Mouse (Mus musculus): ENCODE measurements around the gene Sct. TPM values are rescaled to one million over a fixed set of nuclear protein-coding genes. Genes with fewer than 3 reads are reported as not detected.
"Not testable (repeated sequence)": the region's sequence is repeated elsewhere in the genome, so short reads cannot be mapped to it uniquely, and the experiment has no call there.

Gene Sct
- polyA plus RNA-seq, 1 experiment from 2014 or later = 1.9 TPM

DNA sequence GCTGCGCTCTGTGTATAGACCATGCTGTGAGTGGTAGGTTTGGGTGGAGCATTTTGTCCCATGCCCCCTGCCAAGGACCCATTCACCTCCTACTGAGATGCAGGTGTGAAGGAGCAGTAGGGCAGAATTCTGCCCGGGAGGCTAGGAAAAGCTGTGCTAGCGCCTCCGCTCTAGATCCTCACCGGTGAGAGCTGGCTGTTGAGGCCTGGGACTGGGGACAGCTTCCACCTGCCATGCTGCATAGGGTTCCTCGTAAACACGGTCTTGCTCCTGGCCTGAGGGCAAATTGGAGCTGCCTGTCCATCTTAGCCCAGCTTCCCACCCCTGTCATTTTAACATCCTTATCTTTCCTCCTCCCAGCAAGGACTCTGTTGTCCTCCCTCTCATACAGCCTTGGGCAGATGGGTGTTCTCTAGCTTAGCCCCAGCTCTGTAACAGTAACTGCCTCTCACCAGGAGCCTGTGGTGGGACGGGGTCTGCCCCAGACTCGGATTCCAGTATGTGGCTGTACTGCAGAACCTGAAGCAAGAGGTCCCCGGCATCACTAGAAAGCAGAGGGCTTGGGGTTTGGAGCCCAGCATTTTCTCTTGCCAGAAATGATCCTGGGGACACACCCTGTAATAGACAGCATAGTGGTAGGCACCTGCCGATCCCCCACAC lies 14.8 kb downstream of the Sct start:
- WGBS = 70% methylated on average over 11 of the region's 11 CpGs
- Histone ChIP-seq H3K36me3 (peaks cover 52% of the 10 kb centered on the region), H3K4me1 (peaks cover 19% of the 10 kb centered on the region), H3K4me3 (no peak overlapping the region), H3K9me3 (no peaks in the 10 kb centered on the region), H3K27ac (no peak overlapping the region), H3K9ac (no peak overlapping the region), H3K4me2 (no peak overlapping the region), H3K27me3 (no peaks in the 10 kb centered on the region)
- no peak for ATAC-seq (ENCODE audit: insufficient number of reproducible peaks, insufficient read depth, low FRiP score, low TSS enrichment, low read depth)

DNA sequence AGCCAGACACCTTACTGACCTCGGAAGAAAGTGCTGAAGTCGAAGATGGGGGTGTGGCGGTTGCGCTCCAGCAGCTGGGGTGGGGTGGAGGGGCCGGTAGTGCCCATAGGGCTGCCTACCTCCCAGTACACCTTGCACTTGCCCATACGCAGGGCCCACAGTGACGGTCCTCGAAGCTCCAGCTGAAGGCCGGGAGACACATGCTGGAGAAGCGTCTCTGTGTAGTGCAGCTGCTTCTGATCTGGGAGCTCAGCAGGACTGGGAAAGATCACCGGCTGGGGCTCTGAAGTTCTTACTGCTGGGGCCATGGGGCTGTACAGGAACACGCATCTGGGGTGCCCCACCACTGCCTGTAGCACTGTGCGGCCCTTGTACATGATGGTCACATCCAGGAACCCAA lies 15.3 kb downstream of the Sct start:
- Histone ChIP-seq H3K4me3 (no peak overlapping the region), H3K9ac (no peak overlapping the region), H3K4me2 (no peak overlapping the region), H3K36me3 (peaks cover 58% of the 10 kb centered on the region), H3K27ac (no peak overlapping the region), H3K9me3 (no peaks in the 10 kb centered on the region), H3K4me1 (peaks cover 19% of the 10 kb centered on the region), H3K27me3 (no peaks in the 10 kb centered on the region)
- ATAC-seq (ENCODE audit: insufficient number of reproducible peaks, insufficient read depth, low FRiP score, low TSS enrichment, low read depth) = no peak
- 88% methylated on average over 13 of the region's 13 CpGs for WGBS

DNA sequence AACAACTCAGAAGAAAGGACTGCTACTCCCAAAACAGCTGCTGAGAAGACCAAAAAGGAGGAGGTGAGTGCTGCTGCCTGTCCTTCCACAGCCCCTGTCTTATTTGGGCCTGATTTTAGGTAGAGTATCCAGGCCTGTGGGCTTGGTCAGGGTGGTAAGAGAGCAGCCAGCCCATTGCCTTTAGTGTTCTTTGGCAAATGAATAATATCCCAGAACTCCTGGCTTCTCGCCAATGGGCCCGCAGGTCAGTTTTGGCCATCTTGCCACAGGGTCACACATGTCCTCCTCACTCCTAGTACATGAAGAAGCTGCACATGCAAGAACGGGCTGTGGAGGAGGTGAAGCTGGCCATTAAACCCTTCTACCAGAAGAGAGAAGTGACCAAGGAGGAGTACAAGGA lies 17.5 kb downstream of the Sct start:
- 92% methylated on average over 3 of the region's 3 CpGs for WGBS
- no peak overlapping the region for H3K4me3 ChIP-seq
- H3K4me2 ChIP-seq = no peak overlapping the region
- H3K9me3 ChIP-seq = no peaks in the 10 kb centered on the region
- H3K36me3 ChIP-seq = peaks cover 79% of the 10 kb centered on the region
- H3K9ac ChIP-seq = no peak overlapping the region
- no peak for ATAC-seq (ENCODE audit: insufficient number of reproducible peaks, insufficient read depth, low FRiP score, low TSS enrichment, low read depth)
- H3K27ac ChIP-seq = no peak overlapping the region
- peaks cover 18% of the 10 kb centered on the region for H3K4me1 ChIP-seq
- no peaks in the 10 kb centered on the region for H3K27me3 ChIP-seq

DNA sequence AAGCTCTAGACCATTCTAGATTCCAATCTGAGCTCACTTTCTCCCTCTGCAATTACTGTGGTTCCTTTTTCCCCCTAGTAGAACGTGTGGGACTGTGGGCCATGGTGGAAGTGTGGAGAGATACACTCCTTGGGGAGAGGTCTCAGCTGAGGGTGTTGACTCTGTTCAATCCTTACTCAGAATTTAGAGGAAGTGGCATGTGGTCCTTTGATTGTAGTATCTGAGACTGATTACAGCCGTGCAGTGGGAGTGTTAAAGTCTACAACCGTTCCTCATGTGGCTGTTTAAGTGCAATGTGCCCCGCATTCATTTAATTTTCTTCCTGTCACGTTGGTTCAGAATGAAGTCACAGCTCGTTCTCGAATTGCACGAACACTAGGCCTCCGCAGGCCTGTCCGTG lies 22.8 kb downstream of the Sct start:
- no peak for ATAC-seq (ENCODE audit: insufficient number of reproducible peaks, insufficient read depth, low FRiP score, low TSS enrichment, low read depth)
- H3K9ac ChIP-seq = no peak overlapping the region
- H3K27me3 ChIP-seq = no peaks in the 10 kb centered on the region
- 88% methylated on average over 10 of the region's 10 CpGs for WGBS
- peaks cover 95% of the 10 kb centered on the region for H3K36me3 ChIP-seq
- H3K4me3 ChIP-seq = no peak overlapping the region
- no peaks in the 10 kb centered on the region for H3K9me3 ChIP-seq
- no peak overlapping the region for H3K27ac ChIP-seq
- no peaks in the 10 kb centered on the region for H3K4me1 ChIP-seq
- no peak overlapping the region for H3K4me2 ChIP-seq

DNA sequence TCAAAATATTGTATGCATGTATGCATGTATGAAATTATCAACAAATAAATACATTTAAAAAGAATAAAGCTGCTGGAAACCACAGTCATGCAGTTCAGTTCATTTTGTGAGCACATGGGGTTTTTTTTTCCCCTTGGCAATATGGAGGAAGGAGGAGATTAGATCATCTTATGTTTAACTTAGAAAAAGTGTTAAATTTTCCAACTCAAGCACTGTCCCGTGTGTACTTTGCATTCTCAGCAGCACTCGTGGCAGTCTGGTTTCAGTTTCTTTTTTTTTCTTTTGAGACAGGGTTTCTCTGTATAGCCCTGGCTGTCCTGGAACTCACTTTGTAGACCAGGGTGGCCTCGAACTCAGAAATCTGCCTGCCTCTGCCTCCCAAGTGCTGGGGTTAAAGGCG lies 28.4 kb downstream of the Sct start:
- WGBS = 89% methylated on average over 4 of the region's 4 CpGs
- not testable (repeated sequence) for H3K9me3 ChIP-seq; H3K4me3 ChIP-seq; ATAC-seq (ENCODE audit: insufficient number of reproducible peaks, insufficient read depth, low FRiP score, low TSS enrichment, low read depth); H3K4me1 ChIP-seq; H3K4me2 ChIP-seq; H3K9ac ChIP-seq; H3K27me3 ChIP-seq; H3K27ac ChIP-seq
- H3K36me3 ChIP-seq = peaks cover 95% of the 10 kb centered on the region

DNA sequence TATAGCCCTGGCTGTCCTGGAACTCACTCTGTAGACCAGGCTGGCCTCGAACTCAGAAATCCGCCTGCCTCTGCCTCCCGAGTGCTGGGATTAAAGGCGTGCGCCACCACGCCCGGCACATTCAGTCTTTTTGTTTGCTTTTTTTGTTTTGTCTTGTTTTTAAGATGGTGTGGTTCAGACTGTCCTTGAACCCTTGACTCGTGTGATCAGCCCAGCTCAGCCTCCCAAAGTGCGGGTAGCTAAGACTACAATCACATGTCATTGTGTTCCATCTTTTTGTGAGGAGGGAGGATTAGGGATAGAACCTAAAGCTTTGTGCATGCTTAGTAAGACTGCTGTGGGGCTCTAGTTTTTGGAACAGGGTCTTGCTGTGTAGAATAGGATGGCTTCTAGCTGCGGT lies 47.4 kb downstream of the Sct start:
- peaks cover 57% of the 10 kb centered on the region for H3K36me3 ChIP-seq
- H3K4me3 ChIP-seq = no peak overlapping the region
- H3K9ac ChIP-seq = no peak overlapping the region
- ATAC-seq (ENCODE audit: insufficient number of reproducible peaks, insufficient read depth, low FRiP score, low TSS enrichment, low read depth) = no peak
- no peaks in the 10 kb centered on the region for H3K27me3 ChIP-seq
- WGBS = 94% methylated on average over 10 of the region's 10 CpGs
- peaks cover 18% of the 10 kb centered on the region for H3K4me1 ChIP-seq
- no peak overlapping the region for H3K4me2 ChIP-seq
- no peaks in the 10 kb centered on the region for H3K9me3 ChIP-seq
- no peak overlapping the region for H3K27ac ChIP-seq

DNA sequence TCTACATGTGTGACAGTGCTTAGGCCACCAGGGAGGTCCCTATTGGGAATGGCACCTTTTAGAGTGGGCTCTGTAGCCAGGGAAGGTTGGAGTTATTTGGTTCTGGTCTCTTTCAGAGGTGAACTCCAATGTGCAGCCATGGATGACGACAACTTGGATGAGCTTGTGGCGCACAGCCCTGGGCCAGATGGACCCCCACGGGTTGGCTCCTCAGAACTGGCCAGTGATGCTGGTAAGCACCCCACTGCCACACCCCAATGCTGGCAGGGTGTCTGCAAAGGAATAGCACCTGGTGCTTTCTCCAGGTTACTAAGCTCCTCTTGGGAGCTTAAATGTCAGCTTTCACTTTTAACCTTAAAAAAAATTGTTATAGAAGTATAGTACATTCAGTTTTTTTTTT lies 47.8 kb downstream of the Sct start:
- Histone ChIP-seq H3K27ac (no peak overlapping the region), H3K4me2 (no peak overlapping the region; the same call in 1 of the 2 replicates), H3K9ac (no peak overlapping the region), H3K27me3 (no peaks in the 10 kb centered on the region), H3K36me3 (peaks cover 55% of the 10 kb centered on the region), H3K4me3 (no peak overlapping the region), H3K4me1 (peaks cover 18% of the 10 kb centered on the region), H3K9me3 (no peaks in the 10 kb centered on the region)
- WGBS = 96% methylated on average over 3 of the region's 3 CpGs
- no peak for ATAC-seq (ENCODE audit: insufficient number of reproducible peaks, insufficient read depth, low FRiP score, low TSS enrichment, low read depth)

DNA sequence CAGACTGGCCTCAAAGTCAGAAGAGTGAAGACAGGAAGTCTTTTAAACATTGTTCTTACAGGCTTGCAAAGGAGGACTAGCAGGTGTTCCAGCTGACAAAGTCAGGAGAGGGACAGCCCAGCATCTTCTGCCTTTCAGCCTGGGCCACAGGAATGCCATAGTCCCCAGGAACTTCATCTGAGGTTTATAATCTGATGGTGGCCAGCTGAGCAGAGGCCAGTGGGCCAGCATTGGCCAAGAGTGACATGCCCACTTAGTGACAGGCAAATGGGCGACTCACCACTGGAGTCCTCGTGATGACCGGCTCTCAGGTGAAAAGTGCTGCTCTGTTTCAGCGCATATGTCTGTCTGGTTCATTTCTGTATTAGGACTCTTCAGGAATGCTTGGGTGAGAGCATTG lies 48.4 kb downstream of the Sct start:
- H3K9ac ChIP-seq = peak overlapping the region; percentile 46; the same call in 1 of the 2 replicates
- H3K4me2 ChIP-seq = peak overlapping the region; percentile 96
- no peak for ATAC-seq (ENCODE audit: insufficient number of reproducible peaks, insufficient read depth, low FRiP score, low TSS enrichment, low read depth)
- no peaks in the 10 kb centered on the region for H3K27me3 ChIP-seq
- peaks cover 50% of the 10 kb centered on the region for H3K36me3 ChIP-seq
- H3K4me3 ChIP-seq = 0 out of 2 replicates have a peak overlapping the region, but pooled peaks have one; percentile 100
- 95% methylated on average over 4 of the region's 4 CpGs for WGBS
- H3K9me3 ChIP-seq = no peaks in the 10 kb centered on the region
- H3K4me1 ChIP-seq = peaks cover 18% of the 10 kb centered on the region
- H3K27ac ChIP-seq = no peak overlapping the region

DNA sequence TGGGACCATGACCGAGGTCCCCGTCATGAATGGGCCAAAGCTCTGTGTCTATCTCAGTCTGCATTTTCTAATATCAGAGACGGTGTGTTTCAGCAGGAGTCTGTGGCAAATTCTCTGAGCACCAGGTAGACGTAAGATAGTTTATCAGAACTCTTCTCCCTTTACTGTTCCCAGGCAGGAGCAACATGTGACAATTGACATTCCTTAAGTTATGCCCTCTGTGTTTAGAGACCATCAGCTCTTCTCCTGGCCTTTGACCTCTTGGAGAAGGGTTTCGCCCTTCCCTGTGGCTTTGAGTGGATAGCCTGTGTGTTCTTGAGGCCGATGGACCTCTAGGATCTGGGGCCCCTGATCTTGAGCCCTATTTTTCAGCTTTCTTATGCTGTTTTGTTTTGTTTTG lies 49.2 kb downstream of the Sct start:
- peaks cover 42% of the 10 kb centered on the region for H3K36me3 ChIP-seq
- no peak overlapping the region for H3K27ac ChIP-seq
- peak overlapping the region; percentile 100 for H3K4me3 ChIP-seq
- no peak for ATAC-seq (ENCODE audit: insufficient number of reproducible peaks, insufficient read depth, low FRiP score, low TSS enrichment, low read depth)
- no peaks in the 10 kb centered on the region for H3K27me3 ChIP-seq
- 59% methylated on average over 6 of the region's 6 CpGs for WGBS
- peaks cover 18% of the 10 kb centered on the region for H3K4me1 ChIP-seq
- H3K4me2 ChIP-seq = peak overlapping the region; percentile 96
- no peaks in the 10 kb centered on the region for H3K9me3 ChIP-seq
- peak overlapping the region; percentile 99 for H3K9ac ChIP-seq

Other genes with a start within 250 kb of the Sct start
- gene B4galnt4, start 218.0 kb downstream of the Sct start, polyA plus RNA-seq (2015; fragmentation: Nextera tagmentation; extraction: Ambion mirVana) = 26.4 and 27.4 TPM in 2 replicates
- gene Pkp3, start 200.9 kb downstream of the Sct start, polyA plus RNA-seq (2015; fragmentation: Nextera tagmentation; extraction: Ambion mirVana) = 36.1 and 46.2 TPM in 2 replicates
- 2.4 and 3.8 TPM in 2 replicates for gene Sigirr, start 178.6 kb downstream of the Sct start, polyA plus RNA-seq (2015; fragmentation: Nextera tagmentation; extraction: Ambion mirVana)
- 5.2 TPM in 2 replicates for gene Ano9, start 161.3 kb downstream of the Sct start, polyA plus RNA-seq (2015; fragmentation: Nextera tagmentation; extraction: Ambion mirVana)
- gene Ptdss2, start 156.8 kb downstream of the Sct start, polyA plus RNA-seq (2015; fragmentation: Nextera tagmentation; extraction: Ambion mirVana) = 70.8 and 76.0 TPM in 2 replicates
- 111 and 118 TPM in 2 replicates for gene Rnh1, start 106.3 kb downstream of the Sct start, polyA plus RNA-seq (2015; fragmentation: Nextera tagmentation; extraction: Ambion mirVana)
- 99.8 and 110 TPM in 2 replicates for gene Hras, start 85.1 kb downstream of the Sct start, polyA plus RNA-seq (2015; fragmentation: Nextera tagmentation; extraction: Ambion mirVana)
- 11.6 and 13.3 TPM in 2 replicates for gene Lrrc56, start 85.0 kb downstream of the Sct start, polyA plus RNA-seq (2015; fragmentation: Nextera tagmentation; extraction: Ambion mirVana)
- gene Lmntd2, start 65.1 kb downstream of the Sct start, polyA plus RNA-seq (2015; fragmentation: Nextera tagmentation; extraction: Ambion mirVana) = 2.8 and 3.4 TPM in 2 replicates
- gene Rassf7, start 63.3 kb downstream of the Sct start, polyA plus RNA-seq (2015; fragmentation: Nextera tagmentation; extraction: Ambion mirVana) = 32.9 and 40.0 TPM in 2 replicates
- 78.5 and 82.0 TPM in 2 replicates for gene Phrf1, start 50.3 kb downstream of the Sct start, polyA plus RNA-seq (2015; fragmentation: Nextera tagmentation; extraction: Ambion mirVana)
- gene Irf7, start 12.7 kb downstream of the Sct start, polyA plus RNA-seq (2015; fragmentation: Nextera tagmentation; extraction: Ambion mirVana) = 2.0 and 2.4 TPM in 2 replicates
- 2.0 TPM in 1 of 2 replicates, not detected in the other for gene Cdhr5, start 2.3 kb downstream of the Sct start, polyA plus RNA-seq (2015; fragmentation: Nextera tagmentation; extraction: Ambion mirVana)
- gene Drd4, start 12.9 kb upstream of the Sct start, polyA plus RNA-seq (2015; fragmentation: Nextera tagmentation; extraction: Ambion mirVana) = 1.3 and 1.7 TPM in 2 replicates
- gene Deaf1, start 48.6 kb upstream of the Sct start, polyA plus RNA-seq (2015; fragmentation: Nextera tagmentation; extraction: Ambion mirVana) = 81.1 and 83.3 TPM in 2 replicates
- 57.7 and 58.0 TPM in 2 replicates for gene Tmem80, start 48.6 kb upstream of the Sct start, polyA plus RNA-seq (2015; fragmentation: Nextera tagmentation; extraction: Ambion mirVana)
- 12.1 and 13.1 TPM in 2 replicates for gene Eps8l2, start 59.7 kb upstream of the Sct start, polyA plus RNA-seq (2015; fragmentation: Nextera tagmentation; extraction: Ambion mirVana)
- 268 and 277 TPM in 2 replicates for gene Taldo1, start 113.1 kb upstream of the Sct start, polyA plus RNA-seq (2015; fragmentation: Nextera tagmentation; extraction: Ambion mirVana)
- 73.2 and 74.2 TPM in 2 replicates for gene Gatd1, start 135.0 kb upstream of the Sct start, polyA plus RNA-seq (2015; fragmentation: Nextera tagmentation; extraction: Ambion mirVana)
- 2.8 and 3.4 TPM in 2 replicates for gene Cend1, start 150.4 kb upstream of the Sct start, polyA plus RNA-seq (2015; fragmentation: Nextera tagmentation; extraction: Ambion mirVana)
- gene Slc25a22, start 158.8 kb upstream of the Sct start, polyA plus RNA-seq (2015; fragmentation: Nextera tagmentation; extraction: Ambion mirVana) = 32.4 and 35.3 TPM in 2 replicates
- 11.4 and 12.0 TPM in 2 replicates for gene Pidd1, start 164.9 kb upstream of the Sct start, polyA plus RNA-seq (2015; fragmentation: Nextera tagmentation; extraction: Ambion mirVana)
- 1,344 and 1,500 TPM in 2 replicates for gene Rplp2, start 168.2 kb upstream of the Sct start, polyA plus RNA-seq (2015; fragmentation: Nextera tagmentation; extraction: Ambion mirVana)
- gene Pnpla2, start 176.1 kb upstream of the Sct start, polyA plus RNA-seq (2015; fragmentation: Nextera tagmentation; extraction: Ambion mirVana) = 13.4 and 13.5 TPM in 2 replicates
- 11.5 and 12.7 TPM in 2 replicates for gene Cracr2b, start 182.0 kb upstream of the Sct start, polyA plus RNA-seq (2015; fragmentation: Nextera tagmentation; extraction: Ambion mirVana)
- 16.5 and 16.6 TPM in 2 replicates for gene Cd151, start 188.3 kb upstream of the Sct start, polyA plus RNA-seq (2015; fragmentation: Nextera tagmentation; extraction: Ambion mirVana)
- 64.5 and 70.3 TPM in 2 replicates for gene Polr2l, start 196.0 kb upstream of the Sct start, polyA plus RNA-seq (2015; fragmentation: Nextera tagmentation; extraction: Ambion mirVana)
- gene Tspan4, start 196.1 kb upstream of the Sct start, polyA plus RNA-seq (2015; fragmentation: Nextera tagmentation; extraction: Ambion mirVana) = 46.4 and 55.6 TPM in 2 replicates

Data from embryonic facial prominence, embryonic 13.5 days (tissue).